Mouse (Mus musculus): ENCODE results near the gene Lmod2.

DNA sequence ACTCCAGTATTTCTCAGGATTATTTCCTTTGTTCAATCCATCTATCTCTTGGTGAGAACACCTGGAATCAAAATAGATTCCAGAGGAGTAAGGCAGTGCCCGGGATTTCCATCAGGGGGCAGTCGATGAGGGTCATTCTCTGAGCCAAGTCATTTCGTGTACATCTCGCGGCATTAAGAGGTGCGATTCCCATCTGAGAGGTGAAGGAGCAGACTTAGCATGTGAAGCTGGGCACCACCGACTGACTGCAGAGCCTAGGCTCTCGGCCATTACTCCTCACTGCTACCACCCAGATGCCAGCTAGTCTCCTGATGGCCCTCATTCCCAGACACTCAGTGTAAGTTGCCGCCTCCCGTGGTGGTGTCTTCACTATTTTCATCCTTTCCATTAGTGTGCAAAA is 8.9 kb downstream of the Lmod2 start:
- TF ChIP-seq CTCF (IDR thresholded peaks at IDR 0.05; ENCODE audit: low read depth) = 0 out of 2 replicates have a peak, but pooled peaks have one; percentile 5
- TF ChIP-seq EP300 (IDR thresholded peaks at IDR 0.05; ENCODE audit: low read depth) = no peak

Measured in liver, embryonic 14.5 days (tissue).